Mouse (Mus musculus) spleen, embryonic (tissue): ENCODE measurements around the gene Ss18l2.

ENCODE experiments used
- CTCF ChIA-PET: fragments of 350-600 bp; sonication (Branson Sonifier 250); formaldehyde crosslinking; loops from one replicate; lab custom pipeline; 2022; lab: Charles Lee

The Ss18l2 gene

GRCm38 (mm10) chr9:121709898-121710583 is at the start of gene Ss18l2:
Gene Ss18l2, plus strand, starts transcription at chr9:121710329.
- CTCF ChIA-PET, result interaction anchor here (0.5 to 0.6 kb wide), 4 partner anchors 36 to 1214 kb away, joined by 3 to 4 read pairs (median 3); no protein-coding TSS in a partner anchor

- CTCF ChIA-PET, result interaction anchor here (1.5 to 2.0 kb wide), 2 partner anchors 13 to 17 kb away, joined by 3 to 6 read pairs; no protein-coding TSS in a partner anchor
Measured at GRCm38 (mm10) chr9:121663467-121663866, 46.7 kb upstream of the Ss18l2 start.

- CTCF ChIA-PET, result interaction anchor here (0.6 to 1.5 kb wide), 2 partner anchors 12 to 26 kb away, joined by 3 to 5 read pairs; no protein-coding TSS in a partner anchor
Measured at GRCm38 (mm10) chr9:121664104-121664503, 46.0 kb upstream of the Ss18l2 start.

- CTCF ChIA-PET, result no interaction called here
Measured at GRCm38 (mm10) chr9:121666957-121667630, 43.0 kb upstream of the Ss18l2 start.

GRCm38 (mm10) chr9:121667822-121668221 is 42.3 kb upstream of the Ss18l2 start:
- CTCF ChIA-PET, result no interaction called here

- CTCF ChIA-PET, result interaction anchor here (0.6 kb wide), 1 partner anchor 735 kb away, joined by 3 read pairs; no protein-coding TSS in a partner anchor
Measured at GRCm38 (mm10) chr9:121669348-121669791, 40.8 kb upstream of the Ss18l2 start.

GRCm38 (mm10) chr9:121671300-121671699 is 38.8 kb upstream of the Ss18l2 start:
- CTCF ChIA-PET, result interaction anchor here (0.6 to 1.1 kb wide), 2 partner anchors 9 to 11 kb away, joined by 3 to 10 read pairs; no protein-coding TSS in a partner anchor

GRCm38 (mm10) chr9:121672311-121672710 is 37.8 kb upstream of the Ss18l2 start:
- CTCF ChIA-PET, result no interaction called here

- CTCF ChIA-PET, result interaction anchor here (1.0 kb wide), 1 partner anchor 36 kb away, joined by 4 read pairs; the partner anchor contains the start of gene Ss18l2
Measured at GRCm38 (mm10) chr9:121673716-121674115, 36.4 kb upstream of the Ss18l2 start.

- CTCF ChIA-PET, result interaction anchor here (0.6 to 0.9 kb wide), 2 partner anchors 15 to 208 kb away, joined by 4 to 8 read pairs; no protein-coding TSS in a partner anchor
Measured at GRCm38 (mm10) chr9:121675011-121675410, 35.1 kb upstream of the Ss18l2 start.

- CTCF ChIA-PET, result interaction anchor here (0.7 to 1.3 kb wide), 3 partner anchors 11 to 635 kb away, joined by 3 to 8 read pairs (median 7); no protein-coding TSS in a partner anchor
Measured at GRCm38 (mm10) chr9:121675556-121675955, 34.6 kb upstream of the Ss18l2 start.

GRCm38 (mm10) chr9:121677069-121677468 is 33.1 kb upstream of the Ss18l2 start:
- CTCF ChIA-PET, result interaction anchor here (0.9 kb wide), 1 partner anchor 43 kb away, joined by 3 read pairs; no protein-coding TSS in a partner anchor

GRCm38 (mm10) chr9:121677476-121677875 is 32.7 kb upstream of the Ss18l2 start:
- CTCF ChIA-PET, result interaction anchor here (0.9 kb wide), 1 partner anchor 43 kb away, joined by 3 read pairs; no protein-coding TSS in a partner anchor

- CTCF ChIA-PET, result interaction anchor here (0.9 to 1.4 kb wide), 2 partner anchors 9 to 17 kb away, joined by 3 to 6 read pairs; no protein-coding TSS in a partner anchor
Measured at GRCm38 (mm10) chr9:121679549-121679948, 30.6 kb upstream of the Ss18l2 start.

GRCm38 (mm10) chr9:121681191-121681590 is 28.9 kb upstream of the Ss18l2 start:
- CTCF ChIA-PET, result no interaction called here

GRCm38 (mm10) chr9:121682037-121682680 is 28.0 kb upstream of the Ss18l2 start:
- CTCF ChIA-PET, result no interaction called here

- CTCF ChIA-PET, result no interaction called here
Measured at GRCm38 (mm10) chr9:121684702-121685101, 25.4 kb upstream of the Ss18l2 start.

- CTCF ChIA-PET, result no interaction called here
Measured at GRCm38 (mm10) chr9:121690200-121690651, 19.9 kb upstream of the Ss18l2 start.

GRCm38 (mm10) chr9:121690734-121691133 is 19.4 kb upstream of the Ss18l2 start:
- CTCF ChIA-PET, result no interaction called here

GRCm38 (mm10) chr9:121694736-121695135 is 15.4 kb upstream of the Ss18l2 start:
- CTCF ChIA-PET, result no interaction called here

GRCm38 (mm10) chr9:121696626-121697025 is 13.5 kb upstream of the Ss18l2 start:
- CTCF ChIA-PET, result no interaction called here
